ENCODE assay signal across 8 mouse cellular contexts in genomic region chr13:67483625-67484423, GRCm38 (mm10). TPM values are rescaled to one million over a fixed set of nuclear protein-coding genes. Genes with fewer than 3 reads are reported as not detected.
DNase-seq lines count a peak whose midpoint lies in the region; ATAC-seq lines count a peak whose summit lies in the region.

TSS of gene Zfp874b (minus strand) at chr13:67484258.

- 0 out of 2 replicates have a peak, but pooled peaks cover 11% of the 10 kb centered on the region for H3K36me3 ChIP-seq in hindbrain, embryonic 12.5 days

- peak within 1 kb of the TSS; percentile 53 for H3K9ac ChIP-seq in hindbrain, embryonic 12.5 days

- no peaks in the 10 kb centered on the region for H3K9me3 ChIP-seq in hindbrain, embryonic 12.5 days (replicated peaks)

- peak; percentile 95 for ATAC-seq in hindbrain, embryonic 12.5 days (ENCODE audit: low FRiP score)

- WGBS in hindbrain, embryonic 12.5 days = 6% methylated on average over 20 of the region's 20 CpGs

- peak; percentile 91 for DNase-seq in NIH3T3 (ENCODE audit: low read depth)
- DNase-seq in cerebellum, postnatal 10 days = peak; percentile 89 to 91
- DNase-seq in frontal cortex, postnatal 10 days (ENCODE audit: low spot score in 2 of 2) = peak; percentile 71 to 83
- DNase-seq in layer of hippocampus, postnatal 14 days (ENCODE audit: low spot score in 2 of 2) = peak; percentile 83 to 94
- peak; percentile 92 for DNase-seq in lung, postnatal 14 days
- DNase-seq in retina, adult 2 months (ENCODE audit: low read depth, low spot score) = peak; percentile 79
- DNase-seq in thymus, postnatal 36 days = peak; percentile 83 to 86

- no peak within 1 kb of the TSS for H3K27ac ChIP-seq in hindbrain, embryonic 12.5 days

- peaks cover 4% of the 10 kb centered on the region; the same call in 1 of the 2 replicates for H3K4me1 ChIP-seq in hindbrain, embryonic 12.5 days

- no peaks in the 10 kb centered on the region for H3K27me3 ChIP-seq in hindbrain, embryonic 12.5 days

- H3K4me3 ChIP-seq in hindbrain, embryonic 12.5 days = peak within 1 kb of the TSS; percentile 54

- peak within 1 kb of the TSS; percentile 61 for H3K4me2 ChIP-seq in hindbrain, embryonic 12.5 days (replicated peaks)

RNA-seq across cellular contexts. Expression of gene Zfp874b, which starts in this region (rescaled TPM):
- 2.1 and 2.2 TPM in 2 replicates for polyA plus RNA-seq in hindbrain, embryonic 12.5 days (2016; fragmentation: Nextera tagmentation; extraction: Ambion mirVana)
- 10 to 100 TPM; 13.1 to 16.3 TPM for total RNA-seq in layer of hippocampus, postnatal 14 days (2021)
